Mouse (Mus musculus) hindbrain, embryonic 12.5 days (tissue): ENCODE data around the gene Hao2. TPM values are rescaled to one million over a fixed set of nuclear protein-coding genes. Genes with fewer than 3 reads are reported as not detected.

ENCODE experiments used
- ATAC-seq: fragments of 200-750 bp; cut with Nextera tagmentation; 2 replicates; pipeline ENCODE4 v1.8.0; 2017; ENCODE audit warnings: moderate TSS enrichment; ENCODE audit not compliant: low FRiP score
- H3K27ac ChIP-seq: fragments of 300-500 bp; sonication (generic); 2 replicates; pipeline ENCODE4 v1.5.1; 2016; ENCODE audit warnings: mild to moderate bottlenecking
- H3K27me3 ChIP-seq: fragments of 300-500 bp; sonication (generic); 2 replicates; pipeline ENCODE4 v1.6.1; 2016; ENCODE audit warnings: mild to moderate bottlenecking
- H3K36me3 ChIP-seq: fragments of 300-500 bp; sonication (generic); 2 replicates; pipeline ENCODE4 v1.6.1; 2016; ENCODE audit warnings: mild to moderate bottlenecking
- H3K4me1 ChIP-seq: fragments of 300-500 bp; sonication (generic); 2 replicates; pipeline ENCODE4 v1.6.1; 2016
- H3K4me2 ChIP-seq: fragments of 300-500 bp; sonication (generic); replicated peaks from 2 replicates; pipeline ENCODE4 v1.6.1; 2016; ENCODE audit warnings: mild to moderate bottlenecking
- H3K4me3 ChIP-seq: fragments of 300-500 bp; sonication (generic); 2 replicates; pipeline ENCODE4 v1.5.1; 2016; ENCODE audit warnings: mild to moderate bottlenecking
- H3K9ac ChIP-seq: fragments of 300-500 bp; sonication (generic); 2 replicates; pipeline ENCODE4 v1.6.1; 2016; ENCODE audit warnings: mild to moderate bottlenecking, moderate library complexity
- H3K9me3 ChIP-seq: fragments of 300-500 bp; sonication (generic); replicated peaks from 2 replicates; pipeline ENCODE4 v1.6.1; 2016; ENCODE audit warnings: mild to moderate bottlenecking
- WGBS: fragments of 180-500 bp; shearing (Covaris S2); methylation state at CpG from one replicate; pipeline ENCODE4 v1.1.7; 2016; 5-methylcytosine and 5-hydroxymethylcytosine counted together
- polyA plus RNA-seq: library from polyadenylated mRNA; unstranded; fragments of >200 nt; fragmentation: Nextera tagmentation; extraction: Ambion mirVana; gene quantifications from 2 replicates; pipeline ENCODE4 v1.2.1, GENCODE M21; 2016

The Hao2 gene
- polyA plus RNA-seq, 1 experiment from 2014 or later, result not detected

- no peaks in the 10 kb centered on the region for H3K9me3 ChIP-seq
- WGBS, result 59% methylated on average over 1 of the region's 1 CpGs
- H3K4me3 ChIP-seq, result no peak overlapping the region
- H3K4me2 ChIP-seq, result no peak overlapping the region
- H3K4me1 ChIP-seq, result no peaks in the 10 kb centered on the region
- no peak overlapping the region for H3K27ac ChIP-seq
- no peaks in the 10 kb centered on the region for H3K27me3 ChIP-seq
- no peaks in the 10 kb centered on the region for H3K36me3 ChIP-seq
- no peak overlapping the region for H3K9ac ChIP-seq
- no peak for ATAC-seq
These were observed 39.4 kb downstream of the Hao2 start for GRCm38 (mm10) chr3:98853685-98854084.

- H3K27me3 ChIP-seq, result no peaks in the 10 kb centered on the region
- no peak overlapping the region for H3K4me3 ChIP-seq
- 94% methylated on average over 3 of the region's 3 CpGs for WGBS
These were observed 40.0 kb downstream of the Hao2 start for GRCm38 (mm10) chr3:98853051-98853450.

GRCm38 (mm10) chr3:98852631-98853030 is 40.4 kb downstream of the Hao2 start:
- no peaks in the 10 kb centered on the region for H3K4me1 ChIP-seq
- no peaks in the 10 kb centered on the region for H3K27me3 ChIP-seq

More at GRCm38 (mm10) chr3:98853051-98853450, 40.0 kb downstream of the Hao2 start:
- H3K4me2 ChIP-seq, result no peak overlapping the region
- H3K9ac ChIP-seq, result no peak overlapping the region
- no peaks in the 10 kb centered on the region for H3K4me1 ChIP-seq
- ATAC-seq, result no peak
- H3K36me3 ChIP-seq, result no peaks in the 10 kb centered on the region
- H3K27ac ChIP-seq, result no peak overlapping the region
- no peaks in the 10 kb centered on the region for H3K9me3 ChIP-seq

GRCm38 (mm10) chr3:98851853-98852252 is 41.2 kb downstream of the Hao2 start:
- Histone ChIP-seq H3K4me2 (no peak overlapping the region), H3K4me3 (no peak overlapping the region), H3K27me3 (no peaks in the 10 kb centered on the region), H3K4me1 (no peaks in the 10 kb centered on the region), H3K9ac (no peak overlapping the region), H3K9me3 (no peaks in the 10 kb centered on the region), H3K36me3 (no peaks in the 10 kb centered on the region), H3K27ac (no peak overlapping the region)
- WGBS, result 78% methylated on average over 2 of the region's 2 CpGs
- ATAC-seq, result no peak

More at GRCm38 (mm10) chr3:98852631-98853030, 40.4 kb downstream of the Hao2 start:
- no peak for ATAC-seq
- Histone ChIP-seq H3K9me3 (no peaks in the 10 kb centered on the region), H3K4me3 (no peak overlapping the region), H3K36me3 (no peaks in the 10 kb centered on the region), H3K4me2 (no peak overlapping the region), H3K9ac (no peak overlapping the region), H3K27ac (no peak overlapping the region)
- WGBS, result 84% methylated on average over 6 of the region's 6 CpGs

GRCm38 (mm10) chr3:98850262-98850661 is 42.8 kb downstream of the Hao2 start:
- no peak overlapping the region for H3K27ac ChIP-seq
- H3K27me3 ChIP-seq, result no peaks in the 10 kb centered on the region
- H3K36me3 ChIP-seq, result no peaks in the 10 kb centered on the region
- H3K9me3 ChIP-seq, result no peaks in the 10 kb centered on the region
- H3K4me2 ChIP-seq, result no peak overlapping the region
- no peaks in the 10 kb centered on the region for H3K4me1 ChIP-seq
- WGBS, result 83% methylated on average over 5 of the region's 5 CpGs
- H3K4me3 ChIP-seq, result no peak overlapping the region
- H3K9ac ChIP-seq, result no peak overlapping the region
- no peak for ATAC-seq

GRCm38 (mm10) chr3:98848898-98849297 is 44.1 kb downstream of the Hao2 start:
- Histone ChIP-seq H3K4me3 (no peak overlapping the region), H3K27ac (no peak overlapping the region), H3K9me3 (no peaks in the 10 kb centered on the region), H3K27me3 (no peaks in the 10 kb centered on the region), H3K36me3 (no peaks in the 10 kb centered on the region), H3K4me1 (no peaks in the 10 kb centered on the region), H3K4me2 (no peak overlapping the region), H3K9ac (no peak overlapping the region)
- WGBS, result 94% methylated on average over 1 of the region's 1 CpGs
- no peak for ATAC-seq

Other genes with a start within 250 kb of the Hao2 start
- not detected in 2 replicates for gene Hsd3b2, start 168.7 kb downstream of the Hao2 start, polyA plus RNA-seq
- 0.18 and 0.25 TPM in 2 replicates for gene Hsd3b3, start 130.1 kb downstream of the Hao2 start, polyA plus RNA-seq
- gene Hsd3b6, start 78.8 kb downstream of the Hao2 start, polyA plus RNA-seq, result 35.1 and 38.4 TPM in 2 replicates
- gene Hsd3b1, start 33.4 kb downstream of the Hao2 start, polyA plus RNA-seq, result 0.68 and 0.79 TPM in 2 replicates
- gene Wars2, start 247.8 kb upstream of the Hao2 start, polyA plus RNA-seq, result 6.2 and 7.1 TPM in 2 replicates